Mouse (Mus musculus) liver, embryonic 16.5 days (tissue): ENCODE measurements around the gene Sgcg. TPM values are rescaled to one million over a fixed set of nuclear protein-coding genes. Genes with fewer than 3 reads are reported as not detected.

Experiments
- ATAC-seq: fragments of 200-750 bp; cut with Nextera tagmentation; 2 replicates; pipeline ENCODE4 v1.8.0; 2017; ENCODE audit warnings: low read depth, mild to moderate bottlenecking, moderate number of reproducible peaks, moderate library complexity
- H3K27ac ChIP-seq: fragments of 300-500 bp; sonication (generic); 2 replicates; pipeline ENCODE4 v1.5.1; 2014; ENCODE audit warnings: mild to moderate bottlenecking, low read length
- H3K27me3 ChIP-seq: fragments of 300-500 bp; sonication (generic); 2 replicates; pipeline ENCODE4 v1.6.1; 2014; ENCODE audit warnings: low read depth, low read length, mixed read lengths; ENCODE audit not compliant: control insufficient read depth, insufficient read depth
- H3K36me3 ChIP-seq: fragments of 300-500 bp; sonication (generic); 2 replicates; pipeline ENCODE4 v1.6.1; 2014; ENCODE audit warnings: mild to moderate bottlenecking; ENCODE audit not compliant: control insufficient read depth, insufficient read depth
- H3K4me1 ChIP-seq: fragments of 300-500 bp; sonication (generic); 2 replicates; pipeline ENCODE4 v1.6.1; 2014; ENCODE audit warnings: low read depth, low read length, mixed read lengths; ENCODE audit not compliant: control insufficient read depth
- H3K4me2 ChIP-seq: fragments of 300-500 bp; sonication (generic); 2 replicates; pipeline ENCODE4 v1.6.1; 2014; ENCODE audit warnings: low read depth, low read length, mixed read lengths
- H3K4me3 ChIP-seq: fragments of 300-500 bp; sonication (generic); 2 replicates; pipeline ENCODE4 v1.5.1; 2014; ENCODE audit warnings: low read depth, mild to moderate bottlenecking, low read length
- H3K9ac ChIP-seq: fragments of 300-500 bp; sonication (generic); 2 replicates; pipeline ENCODE4 v1.6.1; 2014; ENCODE audit warnings: low read depth, low read length
- H3K9me3 ChIP-seq: fragments of 300-500 bp; sonication (generic); replicated peaks from 2 replicates; pipeline ENCODE4 v1.6.1; 2016; ENCODE audit warnings: low read length; ENCODE audit not compliant: control insufficient read depth
- WGBS: fragments of 180-500 bp; shearing (Covaris S2); extraction: QIAGEN DNeasy Blood & Tissue Kit; methylation state at CpG from one replicate; pipeline ENCODE4 v1.1.7; 2014; ENCODE audit not compliant: insufficient replicate concordance; 5-methylcytosine and 5-hydroxymethylcytosine counted together
- polyA plus RNA-seq: library from polyadenylated mRNA; unstranded; fragments of >200 nt; fragmentation: Nextera tagmentation; extraction: Ambion mirVana; gene quantifications from 2 replicates; pipeline ENCODE4 v1.2.1, GENCODE M21; 2015

The Sgcg gene
- 0.57 and 0.65 TPM in 2 replicates for polyA plus RNA-seq

DNA sequence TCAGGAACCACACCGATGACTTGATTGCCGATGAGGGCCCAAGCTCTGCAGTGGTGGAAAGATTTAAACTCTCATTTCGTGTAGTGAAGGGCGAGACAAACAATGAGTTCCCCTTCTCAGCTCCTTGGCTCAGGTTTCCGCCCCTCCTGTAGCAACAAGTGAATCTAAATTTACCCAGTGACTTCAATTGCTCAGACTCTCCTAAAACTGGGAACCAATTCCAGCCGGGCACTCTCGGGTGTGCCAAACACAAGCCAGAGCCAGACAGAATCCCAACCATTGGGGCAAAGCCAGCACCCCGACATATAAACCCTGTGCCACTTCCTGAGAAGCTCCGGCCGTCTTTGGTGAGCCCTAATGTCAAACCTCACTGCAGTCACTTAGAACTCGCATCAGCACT, at the start of gene Sgcg:
Gene Sgcg, minus strand, starts transcription at position 139 of the 400 bp plus-strand sequence.
- Histone ChIP-seq H3K4me2 (no peak within 1 kb of the TSS), H3K4me3 (no peak within 1 kb of the TSS), H3K27me3 (no peaks in the 10 kb centered on the region), H3K4me1 (no peaks in the 10 kb centered on the region), H3K36me3 (no peaks in the 10 kb centered on the region), H3K27ac (no peak within 1 kb of the TSS), H3K9ac (no peak within 1 kb of the TSS), H3K9me3 (no peaks in the 10 kb centered on the region)
- ATAC-seq, result no peak
- 57% methylated on average over 11 of the region's 11 CpGs for WGBS

DNA sequence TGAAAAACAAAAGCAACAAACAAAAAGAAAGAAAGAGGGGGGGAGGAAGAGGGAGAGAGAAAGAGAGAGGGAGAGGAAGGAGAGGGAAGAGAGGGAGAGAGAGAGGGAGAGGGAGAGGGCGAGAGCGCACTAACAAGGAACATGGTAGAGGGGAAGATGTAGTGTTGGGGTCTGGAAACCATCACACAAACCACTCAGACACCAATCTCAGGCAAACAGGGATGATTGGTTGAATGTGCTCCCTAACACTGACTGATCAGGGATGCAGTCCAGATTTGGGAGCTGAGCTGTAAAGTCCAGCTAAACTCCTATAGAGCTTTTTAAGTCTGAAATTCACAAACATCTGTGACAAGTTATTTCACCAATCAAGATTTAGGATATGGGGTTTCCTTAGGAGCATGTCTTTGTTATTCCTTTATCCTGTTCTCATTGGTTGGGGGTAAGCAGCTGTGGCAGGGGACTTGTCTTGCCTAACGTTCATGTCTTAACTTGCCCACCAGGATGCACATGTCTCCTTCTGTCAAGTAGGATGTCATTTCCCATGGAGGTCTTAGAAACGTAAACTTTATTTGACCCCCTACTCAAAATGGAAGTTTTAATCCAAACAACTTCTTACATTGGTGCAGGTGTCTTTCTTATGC, 45.8 kb upstream of the Sgcg start:
- WGBS, result 64% methylated on average over 4 of the region's 4 CpGs
- Histone ChIP-seq H3K4me2 (no peak overlapping the region), H3K36me3 (no peaks in the 10 kb centered on the region), H3K27ac (no peak overlapping the region), H3K27me3 (no peaks in the 10 kb centered on the region), H3K4me1 (no peaks in the 10 kb centered on the region), H3K9me3 (no peaks in the 10 kb centered on the region), H3K4me3 (no peak overlapping the region), H3K9ac (no peak overlapping the region)
- no peak for ATAC-seq

DNA sequence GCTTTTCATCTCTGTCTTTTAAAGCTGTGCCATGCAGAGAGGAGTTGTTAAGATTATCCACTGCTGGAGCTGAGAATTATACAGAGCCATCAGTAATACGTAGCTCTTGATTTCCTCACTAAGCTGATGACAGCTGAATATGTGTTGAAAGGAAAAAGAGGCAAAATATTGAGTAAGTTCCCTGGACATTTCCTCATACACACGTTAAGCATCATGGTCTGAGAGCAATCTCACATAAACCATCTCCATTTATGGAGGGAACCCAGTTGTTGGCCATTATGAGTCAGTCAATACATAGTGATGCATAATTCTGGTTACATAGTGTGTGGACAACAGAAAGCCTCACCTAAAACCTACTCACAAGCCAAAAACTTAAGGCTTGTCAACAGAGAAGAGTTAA, 44.1 kb upstream of the Sgcg start:
- no peaks in the 10 kb centered on the region for H3K9me3 ChIP-seq
- 47% methylated on average over 2 of the region's 2 CpGs for WGBS
- H3K36me3 ChIP-seq, result no peaks in the 10 kb centered on the region
- H3K4me3 ChIP-seq, result no peak overlapping the region
- ATAC-seq, result no peak
- no peak overlapping the region for H3K27ac ChIP-seq
- H3K27me3 ChIP-seq, result no peaks in the 10 kb centered on the region
- no peak overlapping the region for H3K4me2 ChIP-seq
- no peak overlapping the region for H3K9ac ChIP-seq
- H3K4me1 ChIP-seq, result no peaks in the 10 kb centered on the region

DNA sequence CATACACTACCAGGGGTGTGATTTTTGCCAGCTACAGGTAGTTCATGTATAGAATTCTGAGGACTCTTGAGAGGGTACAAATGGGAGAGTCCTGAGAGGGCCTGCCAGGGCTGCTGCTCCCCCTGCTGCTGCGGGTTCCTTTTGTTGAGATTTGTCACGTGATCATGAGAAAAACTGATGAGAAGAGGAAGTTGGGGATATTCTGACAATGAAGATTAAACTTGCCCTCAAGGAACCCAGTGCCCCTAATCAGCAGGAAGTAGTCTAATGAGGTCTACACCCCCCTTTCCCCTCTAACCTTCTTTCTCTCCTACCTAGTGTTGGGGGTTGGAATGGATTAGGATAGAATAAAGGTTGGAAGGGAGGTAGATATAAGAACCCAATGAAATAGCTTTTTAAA, 43.0 kb upstream of the Sgcg start:
- H3K36me3 ChIP-seq, result no peaks in the 10 kb centered on the region
- no peak overlapping the region for H3K4me2 ChIP-seq
- no peak overlapping the region for H3K4me3 ChIP-seq
- no peak overlapping the region for H3K27ac ChIP-seq
- no peak for ATAC-seq
- no peaks in the 10 kb centered on the region for H3K4me1 ChIP-seq
- no peaks in the 10 kb centered on the region for H3K27me3 ChIP-seq
- 2% methylated on average over 2 of the region's 2 CpGs for WGBS
- H3K9me3 ChIP-seq, result no peaks in the 10 kb centered on the region
- H3K9ac ChIP-seq, result no peak overlapping the region

DNA sequence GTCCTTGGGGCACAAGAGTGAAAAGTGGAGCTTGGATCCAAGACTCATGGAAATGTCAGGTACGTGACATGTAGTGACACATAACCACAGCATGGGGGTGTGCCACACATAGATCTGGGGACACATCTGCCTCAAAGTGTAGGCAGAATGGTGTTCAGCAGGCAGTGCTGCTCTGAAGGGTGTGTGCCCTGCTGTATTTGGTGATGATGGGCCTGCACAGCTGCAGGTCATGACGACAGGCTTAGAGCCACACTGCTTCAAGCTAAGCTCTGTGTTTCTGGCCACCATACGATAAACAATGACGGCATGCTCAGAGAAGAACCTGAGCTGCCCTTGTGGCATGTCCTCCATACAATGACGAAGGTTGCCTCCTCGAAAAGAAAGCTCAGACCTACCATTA, 41.5 kb upstream of the Sgcg start:
- no peaks in the 10 kb centered on the region for H3K27me3 ChIP-seq
- no peak overlapping the region for H3K4me2 ChIP-seq
- WGBS, result 69% methylated on average over 6 of the region's 6 CpGs
- H3K9me3 ChIP-seq, result no peaks in the 10 kb centered on the region
- no peaks in the 10 kb centered on the region for H3K36me3 ChIP-seq
- H3K9ac ChIP-seq, result no peak overlapping the region
- H3K27ac ChIP-seq, result no peak overlapping the region
- H3K4me1 ChIP-seq, result no peaks in the 10 kb centered on the region
- no peak for ATAC-seq
- H3K4me3 ChIP-seq, result no peak overlapping the region

DNA sequence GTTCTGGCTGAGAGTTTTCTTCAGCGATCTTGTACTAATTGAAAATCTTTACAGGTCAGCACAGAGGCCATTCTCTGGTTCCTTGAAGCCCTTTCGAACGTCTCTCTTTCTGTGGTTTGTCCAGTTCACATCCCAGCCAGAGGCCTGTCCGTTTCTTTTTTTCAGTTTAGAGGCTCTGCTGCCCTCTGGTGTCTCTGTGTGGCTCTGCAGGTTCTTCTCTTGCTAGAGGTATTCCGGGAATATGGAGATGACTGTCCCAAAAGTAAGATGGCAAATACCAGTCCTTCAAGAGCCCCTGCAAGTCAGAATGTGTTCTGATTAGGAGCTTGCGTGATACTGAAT, 36.4 kb upstream of the Sgcg start:
- no peaks in the 10 kb centered on the region for H3K27me3 ChIP-seq
- no peak overlapping the region for H3K4me2 ChIP-seq
- no peak for ATAC-seq
- 7% methylated on average over 6 of the region's 6 CpGs for WGBS
- H3K4me3 ChIP-seq, result no peak overlapping the region
- no peak overlapping the region for H3K27ac ChIP-seq
- H3K9ac ChIP-seq, result no peak overlapping the region
- no peaks in the 10 kb centered on the region for H3K4me1 ChIP-seq
- no peaks in the 10 kb centered on the region for H3K36me3 ChIP-seq
- H3K9me3 ChIP-seq, result no peaks in the 10 kb centered on the region

DNA sequence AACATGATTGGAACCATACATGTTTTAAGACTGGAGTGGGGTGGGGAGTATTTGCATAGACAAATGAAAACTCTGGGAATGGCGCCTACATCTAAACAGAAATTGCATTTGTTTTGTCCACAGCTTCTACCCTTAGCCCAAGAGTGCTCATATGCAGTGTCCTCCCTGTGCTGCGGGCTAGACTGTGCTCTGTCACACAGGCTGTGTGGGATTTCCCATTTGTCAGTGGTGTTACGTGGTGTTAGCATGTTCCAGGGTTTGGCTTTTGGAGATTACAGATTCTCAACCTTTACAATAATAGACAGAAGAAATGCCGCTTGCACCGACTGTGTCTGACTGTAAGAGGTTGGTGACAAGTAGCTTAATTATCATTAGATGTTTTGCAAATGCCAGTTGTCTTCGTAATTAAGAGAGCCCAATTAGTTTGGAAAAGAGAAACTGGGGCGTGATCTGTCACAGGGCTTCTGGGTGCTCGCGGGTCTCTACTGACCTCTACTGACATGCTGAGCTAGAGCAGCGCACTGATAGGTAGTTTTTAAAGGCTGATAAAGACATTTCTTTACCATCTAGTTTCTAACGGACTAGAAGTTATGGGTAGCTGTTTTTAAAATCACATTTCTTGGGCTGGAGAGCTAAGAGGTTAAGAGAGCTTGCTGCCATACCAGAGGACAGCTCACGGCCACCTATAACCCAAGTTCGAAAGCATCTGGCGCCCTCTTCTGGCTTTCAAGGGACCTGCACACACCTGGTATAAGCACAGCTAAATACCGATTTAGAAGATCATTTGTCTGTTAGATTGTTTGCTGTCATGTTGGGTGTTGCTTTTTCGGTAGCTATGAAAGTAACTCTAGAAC, 35.8 kb upstream of the Sgcg start:
- WGBS, result 42% methylated on average over 16 of the region's 16 CpGs
- Histone ChIP-seq H3K4me1 (no peaks in the 10 kb centered on the region; the same call in 1 of the 2 replicates), H3K27me3 (no peaks in the 10 kb centered on the region), H3K9me3 (no peaks in the 10 kb centered on the region), H3K4me2 (0 out of 2 replicates have a peak overlapping the region, but pooled peaks have one; percentile 17), H3K9ac (no peak overlapping the region), H3K4me3 (no peak overlapping the region), H3K36me3 (no peaks in the 10 kb centered on the region), H3K27ac (no peak overlapping the region)
- no peak for ATAC-seq

DNA sequence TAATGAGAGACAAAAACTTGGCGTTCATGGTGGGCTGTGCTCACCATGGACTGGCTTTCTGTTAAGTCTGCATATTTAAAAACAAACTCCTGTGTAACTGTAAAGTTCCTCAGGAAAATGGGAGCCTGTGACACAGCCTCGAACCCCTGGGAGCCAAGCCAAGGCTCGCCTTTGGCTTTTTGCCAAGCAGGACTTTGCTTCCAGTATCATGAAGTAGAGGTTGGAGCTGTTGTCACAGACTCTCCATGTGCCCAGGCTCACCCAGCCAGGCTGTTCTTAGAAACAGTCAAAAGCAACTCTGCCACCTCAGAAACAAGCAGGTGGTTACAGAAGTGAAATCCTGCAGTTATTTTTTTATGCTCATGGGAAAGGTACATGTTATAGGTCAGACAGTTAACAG, 32.4 kb upstream of the Sgcg start:
- H3K27me3 ChIP-seq, result no peaks in the 10 kb centered on the region
- H3K4me2 ChIP-seq, result no peak overlapping the region
- H3K9ac ChIP-seq, result no peak overlapping the region
- WGBS, result 50% methylated on average over 3 of the region's 3 CpGs
- H3K4me1 ChIP-seq, result peaks cover 3% of the 10 kb centered on the region
- no peak overlapping the region for H3K27ac ChIP-seq
- no peak overlapping the region for H3K4me3 ChIP-seq
- H3K36me3 ChIP-seq, result no peaks in the 10 kb centered on the region
- H3K9me3 ChIP-seq, result no peaks in the 10 kb centered on the region
- no peak for ATAC-seq

DNA sequence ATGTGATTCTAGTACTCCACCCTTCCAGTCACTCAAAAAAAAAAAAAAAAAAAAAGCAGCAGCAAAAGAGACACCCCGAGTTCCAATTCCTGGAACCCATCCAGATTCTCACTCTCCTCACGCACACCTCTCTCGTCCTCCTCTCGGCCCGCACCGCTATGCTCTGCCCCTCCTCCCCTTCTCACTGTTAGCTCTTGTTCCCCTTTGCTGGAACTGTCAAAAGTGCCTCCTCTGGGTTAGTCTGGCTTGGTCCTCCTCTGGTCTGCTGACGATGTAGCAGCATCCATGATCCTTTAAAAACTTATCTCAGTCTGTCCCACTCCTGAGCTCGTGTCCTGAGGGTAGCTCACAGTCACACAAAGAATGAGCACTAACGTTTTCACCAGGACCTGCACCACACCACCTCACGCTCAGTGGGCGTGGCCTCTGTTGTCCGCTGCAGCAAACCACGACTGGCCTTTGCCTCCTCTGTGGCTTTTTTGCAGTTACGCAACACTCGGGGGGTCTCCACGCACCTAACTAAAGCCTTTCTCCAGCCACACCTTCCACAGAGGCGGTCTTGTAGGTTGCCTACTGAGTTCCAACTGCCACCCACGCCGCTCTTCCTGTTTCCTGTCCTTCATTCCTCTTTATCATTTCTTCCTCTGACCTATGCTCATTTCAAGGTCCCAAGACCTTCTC, 30.5 kb upstream of the Sgcg start:
- Histone ChIP-seq H3K9ac (no peak overlapping the region), H3K4me1 (peaks cover 3% of the 10 kb centered on the region), H3K9me3 (no peaks in the 10 kb centered on the region), H3K36me3 (no peaks in the 10 kb centered on the region), H3K4me2 (peak overlapping the region; percentile 45), H3K4me3 (no peak overlapping the region), H3K27ac (no peak overlapping the region), H3K27me3 (no peaks in the 10 kb centered on the region)
- ATAC-seq, result no peak
- WGBS, result 13% methylated on average over 19 of the region's 19 CpGs
